Mouse (Mus musculus): ENCODE measurements around the gene Cep112.
"Not testable (repeated sequence)": the region's sequence is repeated elsewhere in the genome, so short reads cannot be mapped to it uniquely, and the experiment has no call there.

Cep112 gene

DNA sequence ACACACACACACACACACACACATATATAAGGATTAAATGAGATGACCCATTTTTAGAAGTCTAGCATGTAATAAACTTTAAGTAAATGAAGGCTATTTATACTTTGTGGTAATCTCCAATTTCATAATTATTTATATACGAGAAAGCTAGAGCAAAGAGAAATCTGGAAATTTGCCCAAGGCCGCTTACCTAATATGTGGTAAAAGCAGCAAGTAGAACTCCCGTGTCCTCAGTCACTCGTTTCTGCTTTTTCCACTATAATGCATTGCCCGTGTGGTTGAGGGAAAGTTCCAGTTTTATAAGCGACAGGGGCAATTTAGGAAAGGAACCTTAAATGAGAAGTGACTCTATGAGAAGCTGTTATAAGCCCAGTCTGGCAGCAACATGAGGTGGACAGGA is 442.5 kb downstream of the Cep112 start:
- no peak for DNase-seq (ENCODE audit: low spot score in 2 of 2)

DNA sequence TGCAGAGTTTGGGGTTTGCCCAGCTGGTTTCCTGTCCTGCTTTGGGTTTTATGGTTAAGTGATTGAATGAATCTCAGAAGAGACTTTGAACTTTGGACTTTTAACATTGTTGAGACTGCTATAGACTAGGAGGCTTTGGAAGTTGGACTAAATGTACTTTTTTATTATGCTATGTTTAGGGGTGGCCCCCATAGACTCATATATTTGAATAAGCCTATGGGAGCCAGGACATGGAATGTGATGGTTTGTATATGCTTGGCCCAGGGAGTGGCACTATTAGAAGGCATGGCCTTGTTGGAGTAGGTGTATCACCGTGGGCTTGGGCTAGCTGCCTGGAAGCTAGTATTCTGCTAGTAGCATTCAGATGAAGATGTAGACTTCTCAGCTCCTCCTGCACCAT is 446.3 kb downstream of the Cep112 start:
- not testable (repeated sequence) for DNase-seq (ENCODE audit: low spot score in 2 of 2)

DNA sequence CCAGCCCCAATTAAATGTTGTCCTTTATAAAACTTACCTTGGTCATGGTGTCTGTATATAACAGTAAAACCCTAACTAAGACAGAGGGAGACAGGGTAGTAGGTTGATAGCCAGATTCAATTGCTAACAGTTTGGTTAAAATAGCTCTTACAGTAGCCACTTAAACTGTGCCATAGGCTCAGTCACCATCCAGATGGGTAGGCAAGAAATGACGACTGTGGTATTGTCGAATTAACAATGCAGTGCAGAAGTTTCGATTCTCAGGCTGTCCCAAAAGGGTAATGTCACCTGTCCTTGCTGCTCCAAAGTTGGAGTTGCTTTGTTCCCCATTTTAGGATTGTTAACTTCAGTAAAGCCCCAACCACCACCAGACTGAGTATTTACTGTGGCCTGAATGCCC is 446.8 kb downstream of the Cep112 start:
- DNase-seq (ENCODE audit: low spot score in 2 of 2): no peak

DNA sequence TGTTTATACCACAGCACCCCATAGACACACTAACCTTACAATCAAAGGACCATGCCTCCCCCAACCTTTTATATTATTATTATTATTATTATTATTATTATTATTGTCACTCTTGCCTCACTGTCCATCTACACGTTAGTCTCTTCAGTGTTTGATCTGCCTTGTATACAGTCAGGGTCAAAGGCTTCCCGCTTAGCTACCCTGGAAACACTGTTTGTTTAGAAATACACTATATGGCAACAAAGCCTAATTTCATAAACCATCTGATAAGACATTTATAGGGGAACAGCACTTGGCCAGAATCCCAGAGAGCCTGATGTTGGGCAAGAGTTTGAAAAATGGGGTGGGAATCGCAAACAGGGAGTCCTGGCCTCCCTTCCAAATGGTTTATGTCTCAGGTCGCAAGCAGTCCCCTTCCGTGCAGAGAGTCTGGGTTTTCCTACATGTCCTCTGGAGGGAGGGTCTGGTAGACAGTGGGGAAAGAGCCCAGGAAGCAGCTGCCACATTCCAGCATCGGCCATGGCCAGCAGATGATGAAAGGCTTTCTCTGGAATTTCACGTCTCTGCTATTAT is 451.7 kb downstream of the Cep112 start:
- no peak for DNase-seq (ENCODE audit: low spot score in 2 of 2)

DNA sequence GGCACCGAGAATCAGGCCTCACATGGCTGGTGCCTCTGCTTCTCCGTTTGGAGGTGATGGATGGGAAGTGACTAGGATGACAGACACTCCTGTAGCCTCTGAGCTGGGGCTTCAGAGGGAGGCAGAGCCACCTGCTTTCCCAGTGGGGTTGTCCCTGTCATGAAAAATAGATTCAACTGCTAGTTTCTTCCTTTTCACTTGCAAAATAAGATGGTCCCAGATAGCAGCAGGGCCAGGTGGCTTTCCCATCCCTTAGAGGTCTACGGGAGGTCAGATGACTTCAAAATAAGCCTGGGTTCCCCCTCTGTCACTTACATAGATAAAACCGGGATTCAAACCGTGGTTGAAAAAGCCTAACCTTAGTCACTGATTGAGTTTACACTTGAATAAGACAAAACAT is 452.5 kb downstream of the Cep112 start:
- no peak for DNase-seq (ENCODE audit: low spot score in 2 of 2)

DNA sequence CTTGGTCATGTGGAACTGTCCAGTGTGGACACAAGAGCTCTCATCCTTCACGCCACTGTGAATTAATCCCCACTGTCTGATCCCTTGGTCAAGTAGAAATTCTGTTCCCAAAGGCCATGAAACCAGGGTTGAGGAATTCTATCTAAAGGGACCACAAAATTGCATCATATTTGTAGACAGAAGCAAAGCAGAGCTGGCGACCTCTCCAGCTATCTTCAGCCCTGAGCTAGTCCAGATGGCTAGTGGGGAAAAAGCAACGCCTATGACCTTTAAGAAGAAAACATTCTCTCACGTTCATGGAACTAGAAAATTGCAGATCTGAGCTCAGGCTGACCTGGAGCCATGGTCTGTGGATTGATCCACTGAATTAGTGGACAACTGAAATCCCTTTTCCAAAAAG is 455.6 kb downstream of the Cep112 start:
- DNase-seq (ENCODE audit: low spot score in 2 of 2): no peak

DNA sequence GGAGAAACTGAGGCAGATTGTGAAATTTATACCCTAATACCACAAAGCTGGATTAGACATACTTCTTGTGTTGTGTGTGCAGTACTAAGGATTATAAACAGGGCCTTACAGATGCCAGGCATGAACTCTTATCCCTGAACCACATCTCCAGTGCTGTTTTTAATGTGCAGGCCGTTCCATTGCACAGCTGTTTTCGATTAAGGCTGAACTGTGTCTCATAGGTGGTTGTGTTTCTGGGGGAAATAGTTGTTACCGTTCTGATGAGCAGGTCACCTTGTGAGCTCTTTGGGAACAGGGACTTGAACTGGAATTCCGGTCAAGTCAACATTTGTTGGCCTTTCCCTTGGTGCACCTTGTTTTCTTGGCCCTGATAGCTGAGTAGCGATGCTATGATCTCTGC is 456.7 kb downstream of the Cep112 start:
- DNase-seq (ENCODE audit: low spot score in 2 of 2): no peak

DNA sequence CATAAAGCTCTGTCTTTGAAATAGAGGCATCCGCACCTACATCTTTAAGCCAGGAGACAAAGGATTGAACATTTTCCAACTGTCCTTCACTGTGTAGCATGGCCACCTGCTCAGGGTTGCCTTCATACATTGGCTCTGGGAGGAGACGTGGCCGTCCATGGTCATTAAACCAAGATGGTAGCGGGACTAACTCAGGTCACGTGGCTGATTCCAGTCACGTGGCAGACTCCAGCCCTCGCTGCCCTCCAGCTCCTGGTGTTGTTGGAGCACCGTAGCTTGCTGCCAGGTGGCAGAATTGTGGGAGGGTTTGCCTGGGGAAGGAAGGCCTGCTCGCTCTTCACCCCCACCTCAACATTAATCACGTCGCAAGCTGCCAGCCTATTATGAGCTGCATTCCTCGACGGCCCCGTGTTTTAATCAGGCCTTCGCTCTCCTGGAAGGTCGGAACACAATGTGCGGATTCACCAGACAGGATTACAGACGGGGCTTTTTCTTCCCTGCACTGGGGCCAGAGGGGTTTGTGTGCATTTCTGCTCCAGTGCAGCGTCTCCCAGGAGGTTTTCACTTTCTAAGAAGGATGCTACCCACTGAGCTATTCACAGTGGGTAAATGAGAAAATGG is 460.4 kb downstream of the Cep112 start:
- DNase-seq (ENCODE audit: low spot score in 2 of 2): no peak

DNA sequence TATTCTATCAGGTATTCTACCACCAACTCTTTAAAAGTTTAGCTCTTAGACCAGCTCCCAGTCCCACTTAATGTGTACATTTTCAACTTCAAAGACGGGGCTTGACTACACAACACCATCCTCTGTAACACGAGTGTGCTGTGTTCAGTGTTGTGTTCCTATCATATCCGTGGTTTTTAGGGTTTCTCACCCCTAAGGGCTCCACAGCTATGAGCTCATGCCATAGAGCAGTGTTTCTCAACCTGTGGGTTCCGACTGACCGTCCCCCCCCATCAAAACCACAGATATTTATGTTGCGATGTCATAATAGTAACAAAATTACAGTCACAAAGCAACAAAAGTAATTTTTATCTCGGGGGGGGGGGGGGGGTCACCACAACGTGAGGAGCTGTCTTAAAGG is 461.1 kb downstream of the Cep112 start:
- no peak for DNase-seq (ENCODE audit: low spot score in 2 of 2)

DNA sequence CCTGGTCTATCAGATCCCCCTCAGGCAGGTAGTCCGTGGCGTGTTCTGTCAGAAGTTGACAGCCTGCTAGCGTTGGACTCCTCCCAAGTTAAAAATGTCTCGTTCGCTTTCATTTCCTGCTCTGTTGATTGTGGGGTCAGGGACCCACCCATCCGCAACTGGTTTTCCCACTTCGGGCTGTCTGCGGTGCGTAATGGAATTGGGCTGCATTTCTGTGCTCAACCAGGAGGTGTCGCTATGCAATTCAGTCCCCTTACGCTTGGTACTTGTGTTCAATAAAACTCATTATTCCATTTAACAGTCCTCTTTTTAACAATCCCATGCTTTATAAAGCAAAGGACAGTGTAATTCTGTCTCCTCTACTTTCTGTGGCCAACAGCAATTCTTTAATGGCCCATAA is 464.1 kb downstream of the Cep112 start:
- DNase-seq (ENCODE audit: low spot score in 2 of 2): no peak

DNA sequence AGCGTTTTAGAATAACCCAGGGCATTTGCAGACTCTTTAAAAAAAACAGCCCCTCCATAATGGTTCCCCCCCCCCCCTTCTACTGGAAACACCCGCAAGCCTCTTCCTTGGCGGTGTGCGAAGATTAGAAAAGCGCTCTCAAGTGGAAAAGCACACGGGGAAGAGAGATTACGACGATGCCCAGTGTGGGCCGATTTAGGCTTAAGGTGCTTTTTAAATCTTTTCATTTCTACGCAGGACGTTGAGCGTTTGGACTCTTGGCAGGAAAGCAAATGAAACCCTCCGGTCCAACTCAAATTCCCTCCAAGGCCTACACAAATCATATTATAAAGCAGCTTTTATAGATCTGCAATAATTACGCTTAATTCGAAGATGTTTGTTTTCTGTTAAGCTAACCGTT is 465.6 kb downstream of the Cep112 start:
- DNase-seq (ENCODE audit: low spot score in 2 of 2): no peak

DNA sequence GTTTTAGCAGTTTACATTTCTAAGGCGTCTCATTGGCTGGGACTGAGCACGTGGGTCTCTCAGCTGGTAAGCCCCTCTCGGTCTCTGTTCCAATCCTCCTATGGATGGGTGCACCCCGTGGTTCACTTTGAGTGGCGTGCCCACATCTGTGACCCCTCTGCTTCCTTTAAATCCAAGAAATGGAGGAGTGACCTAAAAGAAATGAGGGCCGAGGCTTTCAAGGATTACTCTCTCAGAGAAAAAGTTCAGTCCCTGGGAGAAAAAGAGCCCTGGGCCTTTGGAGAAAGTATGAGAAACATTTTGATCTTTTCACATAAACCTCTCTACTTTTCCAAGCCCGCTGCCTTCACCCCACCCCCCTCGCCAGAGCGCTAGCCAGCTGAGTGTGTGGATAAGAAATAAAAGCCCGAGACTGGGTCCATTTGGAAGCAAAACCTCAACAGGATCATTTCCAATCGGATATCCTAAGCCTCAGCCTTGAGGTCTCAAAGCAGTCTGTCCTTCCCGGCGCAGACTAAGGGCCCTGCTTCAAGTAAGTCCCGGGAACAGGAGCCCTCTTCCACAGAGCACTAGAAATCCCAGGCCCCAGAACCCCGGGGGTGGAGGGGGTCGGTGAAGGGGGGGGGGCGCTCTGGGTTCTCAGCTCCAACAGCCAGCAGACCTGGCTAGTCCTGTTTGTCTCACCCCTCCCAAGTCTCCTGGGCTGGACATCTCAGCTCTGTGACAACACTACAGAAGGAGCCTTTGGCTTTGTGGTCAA is 466.3 kb downstream of the Cep112 start:
- no peak for DNase-seq (ENCODE audit: low spot score in 2 of 2)

DNA sequence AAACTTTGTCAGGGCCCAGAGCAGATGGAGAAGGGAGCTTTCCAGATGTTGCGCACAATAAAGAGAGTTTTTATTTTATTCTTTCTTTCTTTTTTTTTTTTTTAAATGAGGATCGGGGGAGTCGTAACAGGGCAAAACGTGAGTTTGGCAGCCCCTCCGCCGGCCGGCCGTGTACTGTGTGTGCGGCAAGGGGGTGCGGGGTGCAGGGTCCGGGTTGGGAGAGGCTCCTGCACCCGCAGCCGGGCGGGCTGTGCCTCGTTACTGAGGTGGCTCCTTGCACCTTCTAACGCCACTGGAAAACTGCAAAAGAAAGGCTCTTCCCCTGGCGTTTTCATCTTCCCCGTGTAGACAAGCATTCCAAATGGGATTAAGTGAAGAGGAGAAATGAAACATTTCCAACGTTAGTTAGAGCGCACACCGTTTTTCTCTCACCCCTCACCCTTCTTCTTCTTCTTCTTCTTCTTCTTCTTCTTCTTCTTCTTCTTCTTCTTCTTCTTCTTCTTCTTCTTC is 466.9 kb downstream of the Cep112 start:
- DNase-seq (ENCODE audit: low spot score in 2 of 2): no peak

DNA sequence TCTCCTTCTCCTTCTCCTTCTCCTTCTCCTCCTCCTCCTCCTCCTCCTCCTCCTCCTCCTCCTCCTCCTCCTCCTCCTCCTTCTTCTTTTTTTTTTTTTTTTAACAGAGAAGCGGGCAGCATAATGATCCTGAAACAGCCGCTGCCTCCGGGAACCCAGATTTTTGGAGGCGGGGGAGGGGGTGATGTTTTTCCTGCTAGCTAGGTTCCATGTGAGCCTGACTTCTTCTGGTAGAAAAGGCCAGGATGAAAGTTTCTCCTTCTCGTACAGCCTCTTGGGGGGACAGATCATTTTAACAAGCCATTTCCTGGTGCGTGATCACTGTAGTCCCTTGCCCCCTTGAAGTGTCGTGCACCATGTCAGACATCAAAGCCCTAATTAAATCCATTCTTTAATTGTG is 467.4 kb downstream of the Cep112 start:
- DNase-seq (ENCODE audit: low spot score in 2 of 2): no peak

DNA sequence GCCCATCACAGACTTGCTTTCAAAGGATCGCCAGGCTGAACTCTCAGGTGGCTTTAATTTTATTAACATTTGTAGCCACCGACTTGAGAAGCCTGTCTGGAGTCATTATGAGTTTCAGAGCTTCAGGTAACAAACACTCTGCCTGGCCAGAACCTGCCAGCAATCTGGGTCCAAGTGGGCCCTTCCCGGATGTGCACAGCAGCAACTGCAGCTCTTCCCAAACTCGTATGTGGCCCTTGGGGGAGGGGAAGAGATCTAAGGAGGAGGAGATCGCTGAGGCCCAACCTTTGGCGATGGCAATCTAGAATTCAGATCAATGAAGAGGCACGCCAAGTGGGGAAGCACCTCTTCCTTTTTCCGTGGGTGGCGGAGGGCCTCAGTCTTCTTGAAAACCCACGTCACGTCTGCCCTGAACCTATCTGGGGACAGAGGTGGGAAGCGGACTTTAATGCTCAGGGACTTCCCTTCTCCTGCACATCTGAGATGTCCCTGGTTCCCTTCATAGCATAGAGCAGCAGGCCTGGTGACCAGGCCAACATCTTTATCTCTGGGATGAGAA is 468.3 kb downstream of the Cep112 start:
- no peak for DNase-seq (ENCODE audit: low spot score in 2 of 2)

DNA sequence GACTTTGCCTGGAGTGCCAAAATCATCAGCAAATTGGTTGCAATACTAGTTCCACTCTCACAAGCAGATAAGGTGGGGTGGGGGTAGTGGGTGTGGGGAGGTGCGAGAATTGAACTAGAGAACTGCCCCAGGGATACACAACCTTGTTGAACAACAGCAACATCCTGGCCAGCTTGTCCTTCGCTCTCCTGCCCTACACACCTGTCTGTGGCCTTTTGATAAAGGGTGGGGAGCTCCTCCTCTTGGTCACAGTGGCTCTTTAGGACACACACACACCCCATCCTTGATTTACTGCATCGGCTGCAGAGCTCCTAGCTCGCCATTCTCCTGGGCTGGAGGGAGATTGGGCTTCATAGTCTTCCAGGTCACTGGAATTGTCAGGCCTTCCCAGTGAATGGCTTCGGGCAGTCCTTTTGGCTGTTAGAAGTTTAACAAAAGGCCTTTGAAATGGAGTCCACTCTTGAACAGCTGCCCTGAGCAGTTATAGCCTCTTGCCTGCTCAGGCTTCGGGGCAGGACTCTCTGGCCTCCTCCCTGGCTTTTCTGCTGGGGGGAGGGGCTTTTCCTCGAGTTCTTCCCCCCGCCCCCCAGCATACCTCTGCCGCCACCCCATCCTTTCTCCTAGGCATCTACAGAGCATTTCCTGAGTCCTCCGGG is 469.0 kb downstream of the Cep112 start:
- DNase-seq (ENCODE audit: low spot score in 2 of 2): no peak

DNA sequence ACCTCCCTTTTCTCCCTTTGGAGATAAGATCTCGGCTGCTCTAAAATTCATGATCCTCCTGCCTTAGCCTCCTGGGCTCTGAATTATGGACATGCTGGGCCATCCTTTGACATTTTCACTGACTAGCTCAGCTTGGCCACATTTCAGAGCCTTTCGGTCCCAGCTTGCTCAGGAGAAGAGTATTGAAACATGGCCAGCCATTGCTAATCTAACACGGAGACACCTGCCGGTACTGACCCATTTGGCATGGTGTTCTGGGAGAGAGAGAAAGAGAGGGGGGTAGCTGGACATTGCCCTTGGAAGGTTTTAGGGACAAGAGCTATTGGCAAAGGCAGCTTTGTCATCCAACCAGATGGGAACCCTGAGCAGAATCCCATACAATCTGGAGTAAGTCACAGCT is 472.0 kb downstream of the Cep112 start:
- no peak for DNase-seq (ENCODE audit: low spot score in 2 of 2)

DNA sequence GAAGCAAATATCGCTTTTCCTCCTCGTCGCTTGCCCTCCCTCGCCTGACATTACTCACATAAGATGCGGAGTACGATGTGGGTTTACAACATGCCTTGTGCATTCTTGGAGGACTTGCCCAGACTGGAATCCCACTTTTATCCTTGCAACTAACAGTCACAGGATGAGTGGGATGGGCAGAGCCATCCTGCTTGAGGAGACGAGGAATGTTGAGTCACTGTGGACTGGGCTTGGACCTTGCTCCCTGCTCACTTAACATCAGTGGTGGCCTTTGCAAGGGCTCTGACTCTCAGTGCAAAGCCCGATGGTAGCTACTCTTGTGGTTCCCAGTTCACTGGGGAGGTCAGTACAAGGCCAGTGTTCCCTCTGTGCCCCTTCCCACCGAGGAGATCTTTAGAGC is 473.1 kb downstream of the Cep112 start:
- no peak for DNase-seq (ENCODE audit: low spot score in 2 of 2)

DNA sequence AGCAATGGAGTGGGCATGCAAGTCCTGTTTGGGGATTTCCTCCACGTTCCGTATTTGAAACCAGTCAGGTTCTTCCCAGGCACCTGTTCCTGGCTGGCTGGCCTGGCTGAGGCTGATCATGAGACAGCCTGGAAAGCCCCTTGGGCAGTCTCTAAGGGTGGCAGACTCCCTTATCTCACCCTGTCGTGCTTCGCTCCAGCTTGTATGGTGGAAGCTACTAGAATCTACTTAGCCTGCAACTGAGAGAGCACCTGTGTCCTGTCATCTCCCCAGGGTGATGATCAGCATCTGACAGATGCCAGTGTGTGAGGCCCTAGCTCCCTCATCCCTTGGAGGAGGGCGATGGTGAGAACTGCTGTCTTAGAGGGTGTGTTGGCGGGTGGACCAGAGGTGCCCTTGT is 473.5 kb downstream of the Cep112 start:
- DNase-seq (ENCODE audit: low spot score in 2 of 2): no peak

DNA sequence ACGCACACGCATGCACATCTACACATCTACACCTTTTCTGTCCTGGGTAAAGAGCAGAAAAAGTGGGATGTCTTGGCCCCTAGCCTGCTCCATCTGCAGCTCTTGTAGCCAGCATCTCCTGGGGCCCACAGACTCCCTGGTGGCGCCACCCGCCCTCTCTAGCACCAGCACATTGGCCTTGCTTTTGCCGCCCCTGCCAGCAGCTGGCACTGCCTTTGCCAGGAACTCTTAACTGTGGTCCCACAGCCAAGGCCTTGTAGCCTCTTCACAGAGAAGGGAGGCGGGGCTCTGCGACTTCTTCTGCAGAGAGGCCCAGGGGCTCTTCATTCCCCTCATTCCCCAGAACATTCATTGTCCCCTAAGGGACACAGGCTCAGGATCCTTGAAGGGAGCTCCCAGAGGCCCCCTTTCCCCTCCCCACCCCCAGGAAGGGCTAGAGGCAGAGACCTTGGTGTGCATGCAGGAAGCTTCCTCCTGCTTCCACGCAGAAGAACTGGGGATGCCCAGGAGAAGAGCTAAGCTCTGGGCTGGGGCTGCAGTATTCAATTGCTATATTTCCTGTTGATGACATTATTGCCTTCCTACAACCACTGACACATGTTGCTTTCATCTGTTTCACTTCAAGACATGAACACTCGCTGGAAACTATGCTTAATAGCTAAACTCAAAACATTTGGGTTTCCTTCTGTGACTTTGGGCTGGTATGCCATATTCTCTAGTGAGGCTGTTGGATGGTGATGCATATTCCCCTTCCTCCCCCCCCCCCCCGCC is 475.9 kb downstream of the Cep112 start:
- no peak for DNase-seq (ENCODE audit: low spot score in 2 of 2)

DNA sequence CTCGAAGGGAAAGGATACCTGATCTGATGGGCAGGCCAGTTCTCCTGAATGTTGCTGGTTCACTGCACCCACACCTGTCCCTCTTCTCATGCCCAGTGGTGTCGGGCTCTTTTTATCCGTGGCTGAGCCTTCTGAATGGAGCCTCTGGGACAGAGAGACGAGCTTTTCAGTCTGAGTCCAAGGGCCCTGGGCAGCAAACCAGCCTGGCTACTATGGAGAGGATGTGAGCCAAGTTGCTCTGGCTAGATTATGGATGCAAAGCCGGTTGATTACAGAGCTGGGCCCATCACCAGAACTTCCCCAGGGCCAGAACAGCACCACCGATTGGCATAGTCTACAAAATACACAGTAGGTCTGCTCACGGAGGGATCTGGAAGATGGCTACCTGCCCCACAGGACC is 476.7 kb downstream of the Cep112 start:
- DNase-seq (ENCODE audit: low spot score in 2 of 2): no peak

DNA sequence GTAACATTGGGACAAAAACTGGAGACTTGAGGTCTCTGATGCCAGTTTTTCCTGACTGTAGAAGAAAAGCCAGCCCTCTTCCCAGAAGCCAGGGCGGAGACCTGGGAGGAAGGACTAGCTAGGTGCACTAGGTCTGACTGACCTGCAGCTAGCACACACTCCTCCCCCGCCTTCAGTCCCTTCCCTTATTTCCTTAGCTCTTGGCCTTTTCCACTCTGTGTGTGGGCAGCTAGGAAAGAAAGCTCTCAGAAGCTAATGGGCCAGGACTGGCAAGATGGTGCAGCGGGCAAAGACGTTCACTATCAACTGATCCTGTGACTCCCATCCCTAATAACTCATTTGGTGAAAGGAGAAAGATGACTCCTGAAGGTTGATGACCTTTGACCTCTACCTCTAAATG is 477.3 kb downstream of the Cep112 start:
- no peak for DNase-seq (ENCODE audit: low spot score in 2 of 2)

Measured in thymus, postnatal 10 days (tissue).